Mouse (Mus musculus) adipocyte (in vitro differentiated cells): ENCODE measurements around the gene Arfgap2.
A peak's percentile ranks its signal among the peaks of the same experiment; 100 is the strongest.

Source experiments
- DNase-seq: peaks from one replicate; pipeline ENCODE4 v3.0.0-alpha.2; 2016; ENCODE audit warnings: low spot score

Gene Arfgap2

DNA sequence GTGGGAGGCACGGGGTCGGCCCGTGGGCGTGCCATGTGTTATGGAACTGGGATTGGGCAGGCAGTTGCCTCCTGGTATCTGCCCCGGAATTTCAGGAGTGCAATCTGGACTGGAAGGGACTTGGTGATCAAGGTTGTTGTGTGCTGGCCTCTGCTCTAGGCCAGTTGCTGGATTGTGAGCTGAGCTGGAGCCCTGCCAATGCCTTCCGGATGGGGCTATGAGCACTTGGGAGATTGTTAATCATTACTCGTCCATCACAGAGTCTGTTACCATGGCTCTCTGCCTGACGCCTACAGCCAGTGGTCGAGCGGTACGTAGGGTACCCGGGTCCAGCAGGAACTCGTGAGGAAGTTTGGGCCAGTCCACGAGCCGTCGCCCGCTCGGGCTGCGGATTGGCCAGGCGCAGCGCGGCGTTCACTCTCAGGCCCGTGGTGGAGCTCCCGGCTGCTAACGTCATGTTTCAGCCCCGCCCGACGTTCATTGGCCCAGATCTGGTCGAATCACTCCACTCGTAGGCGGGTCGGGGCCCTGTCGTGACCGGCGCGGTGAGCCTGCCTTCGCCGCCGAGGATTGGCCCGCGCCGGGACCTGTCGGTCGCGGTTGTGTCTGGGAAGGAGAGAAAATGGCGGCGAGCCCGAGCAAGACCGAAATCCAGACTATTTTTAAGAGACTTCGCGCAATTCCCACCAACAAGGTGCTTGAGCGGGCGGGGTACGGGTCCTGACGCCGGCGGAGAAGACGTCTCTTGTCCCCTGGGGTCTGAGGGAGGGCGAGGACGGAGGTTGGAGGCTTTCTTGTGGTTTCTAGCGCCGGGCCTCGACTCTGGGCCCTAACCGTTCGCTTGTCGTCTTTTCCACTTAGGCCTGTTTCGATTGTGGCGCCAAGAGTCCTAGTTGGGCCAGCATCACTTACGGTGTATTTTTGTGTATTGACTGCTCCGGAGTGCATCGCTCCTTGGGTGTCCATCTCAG is at the start of gene Arfgap2:
Gene Arfgap2 (plus strand): TSS at position 264 of the 971 bp plus-strand sequence.
- peak; percentile 99 for DNase-seq

DNA sequence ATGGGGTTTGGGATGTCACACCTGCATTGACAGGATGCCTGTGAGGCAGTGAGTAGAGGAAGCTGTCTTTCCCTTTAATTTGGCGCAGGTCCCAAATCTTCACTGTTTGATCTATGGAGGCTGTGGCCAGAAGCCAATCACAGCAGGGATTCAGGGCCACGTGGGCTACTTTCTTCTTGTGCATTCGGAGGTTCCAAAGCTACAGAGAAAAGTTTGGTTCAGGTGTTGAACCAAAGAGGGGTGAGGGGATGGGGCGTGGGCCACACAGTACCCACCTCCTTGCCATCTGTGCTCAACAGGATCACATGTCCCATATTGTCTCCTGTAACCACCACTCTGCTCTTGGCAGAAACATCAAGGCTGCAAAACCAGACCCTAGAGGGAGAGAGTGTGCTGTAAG is 47.7 kb upstream of the Arfgap2 start:
- DNase-seq: no peak

DNA sequence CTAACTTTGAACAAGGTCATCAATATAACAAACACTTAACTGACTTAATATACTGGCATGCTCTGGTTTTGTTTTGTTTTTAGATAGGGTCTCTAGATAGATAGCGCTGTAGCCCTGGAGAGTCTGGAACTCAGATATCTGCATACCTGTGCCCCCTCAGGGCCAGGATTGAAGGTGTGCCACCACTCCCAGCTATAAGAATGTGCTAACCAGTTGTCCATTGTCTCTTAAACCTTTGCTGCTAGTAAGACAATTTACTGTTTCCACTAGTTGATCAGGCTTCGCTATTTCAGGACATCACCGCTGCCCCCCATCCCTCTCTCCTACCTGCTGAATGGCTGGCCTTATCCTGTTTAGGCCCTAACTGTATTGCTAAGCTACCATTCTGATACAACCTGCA is 44.3 kb upstream of the Arfgap2 start:
- DNase-seq: no peak

DNA sequence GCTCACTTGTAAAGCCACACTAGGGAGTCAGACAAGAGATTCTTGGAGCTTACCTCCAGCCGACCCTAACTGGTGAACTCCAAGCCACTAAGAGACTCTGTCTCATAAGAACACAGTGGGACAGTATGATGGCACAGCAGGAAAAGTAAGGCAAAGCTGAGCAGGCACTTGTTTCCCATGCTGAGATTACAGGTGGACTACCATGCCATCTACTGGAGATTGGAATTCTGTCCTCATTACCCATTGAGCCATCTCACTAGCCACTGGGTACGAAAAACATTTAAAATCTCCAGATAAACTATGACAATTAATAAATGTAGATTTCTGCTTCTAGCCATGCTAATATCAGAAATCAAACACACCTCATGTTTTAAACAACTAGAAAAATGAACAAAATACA is 41.2 kb upstream of the Arfgap2 start:
- DNase-seq: peak; percentile 53

DNA sequence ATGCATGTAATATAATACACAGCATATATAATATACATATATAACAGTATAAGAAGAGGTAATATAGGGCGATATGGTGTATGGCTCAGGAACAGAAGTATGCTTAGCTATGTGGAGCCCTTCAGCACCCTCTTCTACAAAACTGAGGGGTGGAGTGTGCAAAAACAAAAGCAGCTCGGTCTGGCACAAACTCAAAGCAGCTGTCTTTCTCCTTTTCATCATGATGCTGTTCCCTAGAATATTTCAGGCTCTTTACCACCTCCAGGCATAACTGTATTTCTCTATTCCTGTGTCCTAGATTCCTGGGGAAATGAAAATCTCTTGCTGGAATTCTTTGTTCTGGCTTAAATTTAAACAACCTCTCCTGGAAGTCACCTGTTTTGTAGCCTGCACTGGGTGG is 35.0 kb upstream of the Arfgap2 start:
- DNase-seq: no peak

DNA sequence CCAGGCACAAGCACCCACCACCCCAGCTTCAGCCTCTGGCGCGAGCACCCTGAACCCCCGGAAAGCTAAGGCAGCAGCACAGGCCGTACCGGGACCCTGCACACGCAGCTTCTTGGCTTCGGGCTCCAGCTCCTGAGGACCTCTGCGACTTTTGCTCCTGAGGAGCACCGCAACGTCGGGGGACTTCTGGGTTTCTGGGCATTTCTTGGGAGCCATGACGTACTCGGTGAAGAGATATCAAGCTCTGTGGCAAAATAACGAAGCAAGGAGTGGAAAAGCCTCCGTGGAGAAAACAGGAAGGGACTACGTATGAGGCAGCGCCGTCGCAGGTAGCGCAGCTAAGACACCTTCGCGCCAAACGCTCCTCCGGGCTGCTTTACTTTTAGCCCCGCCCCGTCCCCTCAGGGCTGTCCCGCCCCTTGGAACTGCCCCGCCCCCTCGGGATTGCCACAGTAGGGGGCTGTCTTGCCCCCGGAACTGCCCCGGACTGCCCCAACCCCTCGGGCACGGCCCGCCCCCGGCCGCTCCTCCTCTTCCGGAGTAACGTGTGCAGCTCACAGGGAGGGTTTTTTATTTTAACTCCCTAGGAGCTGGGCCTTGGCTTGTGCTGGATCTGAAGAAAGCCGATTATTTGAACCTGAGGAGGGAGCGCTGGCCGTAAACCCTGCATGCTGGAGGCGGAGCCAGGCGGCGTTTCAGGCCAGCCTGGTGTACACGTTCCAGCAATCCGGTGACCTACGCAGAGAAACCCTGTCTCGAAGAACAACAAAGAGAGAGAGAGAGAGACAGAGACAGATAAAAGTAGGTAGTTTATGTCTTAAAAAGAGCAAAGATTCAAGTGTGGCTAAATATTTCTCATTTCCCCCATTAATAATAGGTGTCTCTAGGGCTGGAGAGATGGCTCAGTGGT is 27.9 kb upstream of the Arfgap2 start, which contains the start of gene Ddb2:
Gene Ddb2 (minus strand): TSS at position 382 of the 910 bp plus-strand sequence.
- DNase-seq: peak; percentile 98

DNA sequence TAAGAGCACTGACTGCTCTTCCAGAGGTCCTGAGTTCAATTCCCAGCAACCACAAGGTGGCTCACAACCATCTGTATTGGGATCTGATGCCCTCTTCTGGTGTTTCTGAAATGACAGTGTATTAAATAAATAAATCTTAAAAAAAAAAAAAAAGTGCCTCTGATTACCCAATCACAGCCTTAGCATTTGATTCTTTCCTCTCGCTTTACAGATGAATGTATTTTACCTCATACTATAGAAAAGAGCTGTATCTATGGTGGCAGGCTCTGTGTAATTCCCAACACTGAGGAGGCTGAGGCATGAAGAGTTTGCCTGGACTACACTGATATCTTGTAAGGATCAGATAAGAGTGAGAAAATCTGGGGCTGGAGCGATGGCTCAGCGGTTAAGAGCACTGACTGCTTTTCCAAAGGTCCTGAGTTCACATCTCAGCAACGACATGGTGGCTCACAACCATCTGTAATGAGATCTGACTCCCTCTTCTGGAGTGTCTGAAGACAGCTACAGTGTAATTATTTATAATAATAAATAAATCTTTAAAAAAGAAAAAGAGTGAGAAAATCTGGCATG is 27.2 kb upstream of the Arfgap2 start:
- DNase-seq: peak; percentile 69

DNA sequence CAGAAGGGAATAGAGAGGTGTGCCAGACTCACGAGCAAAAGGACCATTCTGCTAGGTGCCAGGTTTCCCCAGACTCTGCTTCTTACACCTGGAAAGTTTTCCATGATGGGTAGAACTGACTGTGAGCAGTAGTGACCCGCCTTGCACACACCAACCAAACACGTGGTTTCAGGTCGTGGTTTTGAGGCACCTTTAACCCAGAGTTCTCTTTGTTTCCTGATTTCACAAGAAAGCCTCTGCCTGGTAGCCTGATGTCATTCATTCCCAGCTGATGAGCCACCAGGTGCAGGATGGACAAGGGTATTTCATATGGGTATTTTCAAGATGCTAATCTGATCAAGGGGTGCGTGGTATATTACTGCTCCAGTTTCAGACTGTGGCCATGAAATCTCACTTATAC is 22.2 kb upstream of the Arfgap2 start:
- no peak for DNase-seq

DNA sequence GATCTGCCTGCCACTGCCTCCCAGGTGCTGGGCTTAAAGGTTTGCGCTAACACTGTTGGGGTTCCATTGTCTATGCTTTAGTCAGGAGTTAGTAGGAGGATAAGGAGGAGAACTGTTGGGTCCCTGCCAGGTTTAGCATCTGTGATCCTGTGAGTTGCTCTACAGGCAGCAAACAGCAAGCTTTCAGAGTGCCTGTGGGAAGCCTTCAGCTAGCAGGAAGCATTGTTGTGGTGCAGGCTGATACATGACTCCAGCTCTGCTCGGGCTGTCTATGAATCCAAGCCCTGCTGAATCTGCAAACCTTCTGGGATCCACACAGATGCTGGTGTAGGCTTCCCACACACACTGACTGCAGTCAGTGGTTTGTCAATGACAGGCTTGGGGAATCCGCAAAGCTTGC is 21.4 kb upstream of the Arfgap2 start:
- DNase-seq: no peak

DNA sequence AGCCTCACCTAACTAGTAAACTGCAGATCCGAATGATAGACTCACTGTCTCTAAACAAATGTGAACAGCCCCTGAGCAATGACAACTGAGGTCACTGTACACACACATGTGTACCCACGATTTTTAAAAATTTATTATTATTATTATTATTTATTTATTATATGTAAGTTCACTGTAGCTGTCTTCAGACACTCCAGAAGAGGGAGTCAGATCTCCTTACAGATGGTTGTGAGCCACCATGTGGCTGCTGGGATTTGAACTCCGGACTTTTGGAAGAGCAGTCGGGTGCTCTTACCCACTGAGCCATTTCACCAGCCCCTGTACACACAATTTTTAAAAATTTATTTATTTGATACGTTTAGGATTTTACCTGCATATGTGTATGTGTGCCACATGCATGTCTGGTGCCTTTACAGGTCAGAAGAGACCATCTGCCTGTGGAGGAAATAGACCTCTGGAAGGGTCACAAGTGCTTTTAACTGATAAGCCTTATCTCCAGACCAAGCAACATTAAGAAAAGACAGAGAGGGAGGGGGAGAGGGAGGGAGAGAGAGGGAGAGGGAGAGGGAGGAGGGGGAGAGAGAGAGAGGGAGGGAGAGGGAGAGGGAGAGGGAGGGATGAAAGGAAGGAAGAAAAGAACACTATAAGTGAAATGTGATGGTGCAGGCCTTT is 20.1 kb upstream of the Arfgap2 start:
- DNase-seq: no peak

DNA sequence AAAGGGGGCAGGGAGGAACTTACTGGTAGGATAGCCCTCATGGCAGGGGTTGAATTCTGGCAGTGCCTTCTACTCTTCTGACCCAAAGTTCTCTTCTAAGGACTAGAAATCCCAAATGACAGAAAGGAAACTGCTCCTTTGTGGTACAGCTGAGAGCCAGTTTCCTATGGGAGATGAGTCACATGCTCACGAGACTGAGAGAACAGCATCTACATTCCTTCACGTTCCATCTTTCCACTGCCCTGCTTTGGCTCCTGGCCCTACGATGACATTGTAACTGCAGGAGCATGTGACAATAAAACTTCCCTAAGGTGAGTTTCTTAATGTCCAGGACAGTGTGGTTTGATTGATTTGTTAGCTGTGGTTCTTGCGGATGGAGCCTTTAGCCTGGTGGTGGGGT is 16.4 kb upstream of the Arfgap2 start:
- no peak for DNase-seq

DNA sequence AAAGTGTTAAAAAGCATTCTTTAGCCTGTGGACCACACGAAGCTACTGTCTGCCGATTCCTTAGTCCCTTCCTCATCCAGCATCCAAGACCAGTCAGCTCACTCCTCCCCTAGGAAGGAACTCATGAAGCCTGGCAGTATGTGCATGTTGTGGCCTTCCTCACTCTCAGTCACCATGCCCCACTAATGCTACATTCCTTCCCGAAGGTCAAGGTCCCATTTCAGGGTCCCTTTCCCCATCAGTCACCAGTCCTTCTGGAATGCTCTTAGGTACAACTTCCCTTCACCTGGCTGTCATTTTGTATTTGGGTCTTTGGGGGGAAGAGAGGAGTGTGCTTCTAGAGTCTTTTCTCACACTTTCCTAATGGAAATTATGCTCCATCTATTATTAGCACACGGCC is 12.8 kb upstream of the Arfgap2 start:
- DNase-seq: no peak

DNA sequence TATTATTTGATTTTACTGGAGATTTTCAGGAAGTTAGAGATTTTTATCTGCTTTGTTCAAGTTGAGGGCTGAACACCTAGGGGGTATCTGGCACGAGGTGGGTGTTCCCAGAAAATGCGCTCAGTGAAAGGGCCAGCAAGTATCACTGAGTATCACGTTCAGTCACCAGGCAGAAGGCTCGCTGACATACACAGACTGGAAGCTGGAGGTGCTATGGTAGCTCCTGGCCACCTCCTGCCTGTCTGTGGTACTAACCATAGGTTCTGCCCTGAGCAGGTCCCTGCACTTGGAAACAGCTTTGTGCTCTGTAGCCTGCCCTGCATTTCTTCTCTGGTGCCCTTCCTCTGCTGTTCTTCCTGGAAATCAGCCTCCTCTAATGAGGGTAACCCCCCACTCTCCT is 12.3 kb upstream of the Arfgap2 start:
- no peak for DNase-seq

DNA sequence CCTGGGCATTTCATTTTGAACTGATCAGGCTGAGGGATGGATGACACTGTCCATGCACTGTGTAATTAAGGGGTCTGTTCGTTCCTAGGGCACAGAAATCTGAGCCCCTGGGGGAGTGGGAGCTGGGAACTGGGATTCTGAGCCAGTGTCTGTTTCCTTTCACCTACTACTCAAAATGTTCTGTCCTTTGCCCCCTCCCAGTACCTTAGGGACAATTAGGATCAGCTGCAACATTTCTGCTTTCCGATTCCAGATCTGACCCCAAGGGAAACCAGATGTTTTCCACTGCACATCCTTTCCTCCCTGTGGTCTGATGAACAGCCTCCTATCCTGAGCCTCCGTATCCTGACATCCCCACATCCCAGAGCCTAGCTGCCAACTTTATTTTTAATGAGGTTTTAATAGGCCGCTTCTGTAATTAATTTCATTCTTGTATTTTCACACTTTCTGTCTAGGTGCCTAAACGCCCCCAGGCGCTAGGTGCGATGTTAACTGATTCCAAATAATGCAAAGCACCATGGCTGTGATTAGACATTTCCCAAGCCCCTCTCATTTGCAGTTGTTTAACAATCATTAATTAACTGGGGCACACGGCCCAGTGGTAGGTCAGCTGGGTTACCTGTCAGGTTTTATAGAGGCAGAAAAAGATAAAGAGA is 9.9 kb upstream of the Arfgap2 start:
- DNase-seq: no peak

DNA sequence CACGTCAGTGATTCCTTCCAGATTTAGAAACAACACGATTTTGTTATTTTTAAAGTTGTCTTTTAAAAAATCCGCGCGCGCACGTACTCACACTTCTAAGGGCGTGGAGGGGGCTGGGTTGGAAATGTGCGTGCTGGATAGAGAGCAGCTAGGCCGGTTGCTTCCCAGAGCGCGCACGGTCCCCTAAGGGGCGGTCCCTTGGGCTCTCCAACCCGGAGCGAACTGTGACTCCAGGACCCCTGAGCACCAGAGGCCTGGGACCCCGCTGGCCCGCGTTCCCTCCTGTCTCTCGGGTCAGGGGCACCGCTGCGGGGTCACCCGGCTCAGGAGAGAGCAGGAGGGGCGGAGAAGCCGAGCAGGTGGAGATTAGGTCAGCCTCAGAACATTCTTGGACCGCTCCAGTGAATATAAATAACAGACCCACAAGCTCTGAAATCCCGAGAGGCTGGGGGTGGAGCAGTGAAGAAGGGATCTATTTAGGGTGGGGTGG is 9.1 kb upstream of the Arfgap2 start, which contains the start of gene Pacsin3:
Gene Pacsin3 (plus strand): TSS at position 294 of the 490 bp plus-strand sequence.
- no peak for DNase-seq

DNA sequence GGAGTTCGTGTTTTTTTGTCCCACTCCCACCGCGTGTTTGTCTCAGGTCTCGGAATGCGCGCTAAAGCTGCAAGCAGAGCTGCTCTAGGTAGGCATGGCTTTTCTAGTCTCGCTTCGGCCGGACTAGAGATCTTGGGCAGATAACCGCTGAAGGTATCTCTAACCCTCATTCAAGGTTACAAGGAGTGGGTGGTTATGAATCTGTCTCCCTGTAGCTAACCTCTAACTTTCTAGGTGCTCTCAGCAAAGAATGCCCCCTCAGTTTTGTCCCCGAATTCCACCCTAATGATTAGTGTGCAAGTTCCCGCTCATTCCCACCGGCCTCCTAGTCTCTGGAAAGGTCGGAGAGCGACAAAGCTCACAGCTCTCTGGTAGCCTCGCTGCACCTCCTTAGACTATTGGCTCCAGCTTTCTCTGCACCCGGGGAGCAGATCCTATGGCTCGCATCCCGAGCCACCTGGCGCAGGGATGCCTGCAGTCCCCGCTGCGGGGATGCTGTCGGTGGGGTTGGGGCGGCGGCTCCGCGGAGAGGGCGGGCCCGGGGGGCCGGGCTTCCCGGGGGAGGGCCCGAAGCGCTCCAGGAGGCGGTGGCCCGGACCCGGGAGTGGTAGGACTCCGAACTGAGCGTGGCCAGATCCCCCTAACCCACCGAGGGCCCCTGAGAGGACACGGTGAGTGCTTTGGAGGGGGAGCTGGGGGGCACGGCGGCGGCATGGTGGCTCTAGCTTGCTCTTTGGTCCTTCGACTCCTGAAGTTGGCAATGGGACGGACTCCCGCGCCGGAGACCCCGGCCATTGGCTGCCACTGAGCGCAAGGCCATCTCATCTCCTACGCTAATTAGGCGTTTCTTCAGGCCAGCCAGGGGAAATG is 8.3 kb upstream of the Arfgap2 start:
- DNase-seq: no peak

DNA sequence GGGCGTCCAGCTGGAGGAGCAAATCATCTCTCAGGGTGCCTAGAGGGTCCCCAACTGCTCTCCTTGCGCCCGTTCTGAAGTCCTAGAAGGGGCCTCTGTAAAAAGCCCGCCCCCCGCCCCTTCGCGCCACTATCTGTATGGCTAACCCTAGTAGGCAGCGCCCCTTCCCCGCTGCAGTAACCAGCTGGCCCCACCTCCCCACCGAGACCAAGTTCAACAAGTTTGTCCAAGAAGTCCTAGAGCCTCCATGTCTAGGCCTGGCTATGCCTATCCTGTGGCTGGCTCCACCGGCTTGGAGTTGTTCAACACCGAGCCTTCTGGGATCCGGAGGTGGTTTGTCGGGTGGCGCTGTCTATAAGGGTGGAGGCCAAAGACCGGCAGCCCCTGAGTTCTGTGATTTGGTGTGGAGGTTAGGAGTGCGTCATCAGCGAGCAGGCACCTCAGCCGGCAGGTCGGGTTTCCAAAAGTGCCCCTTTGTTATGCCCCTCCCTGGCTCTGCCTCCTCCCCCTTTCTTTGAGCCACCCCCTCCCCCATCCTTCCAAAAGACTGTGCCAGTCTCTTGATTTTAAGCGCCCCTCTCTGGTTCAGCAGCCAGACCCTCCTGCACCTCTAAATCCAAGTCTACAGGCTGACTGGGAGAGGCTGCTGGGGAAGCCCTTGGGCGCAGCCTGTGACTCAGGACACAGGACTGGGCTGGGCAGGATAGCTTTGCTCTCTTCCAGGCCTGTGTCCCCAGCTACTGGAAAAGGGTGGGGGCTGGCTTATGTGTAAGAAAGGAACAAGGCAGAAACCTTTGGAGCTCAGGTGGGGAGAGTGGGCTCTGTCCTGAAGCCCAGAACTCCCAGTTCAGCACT is 7.4 kb upstream of the Arfgap2 start:
- peak; percentile 84 for DNase-seq

DNA sequence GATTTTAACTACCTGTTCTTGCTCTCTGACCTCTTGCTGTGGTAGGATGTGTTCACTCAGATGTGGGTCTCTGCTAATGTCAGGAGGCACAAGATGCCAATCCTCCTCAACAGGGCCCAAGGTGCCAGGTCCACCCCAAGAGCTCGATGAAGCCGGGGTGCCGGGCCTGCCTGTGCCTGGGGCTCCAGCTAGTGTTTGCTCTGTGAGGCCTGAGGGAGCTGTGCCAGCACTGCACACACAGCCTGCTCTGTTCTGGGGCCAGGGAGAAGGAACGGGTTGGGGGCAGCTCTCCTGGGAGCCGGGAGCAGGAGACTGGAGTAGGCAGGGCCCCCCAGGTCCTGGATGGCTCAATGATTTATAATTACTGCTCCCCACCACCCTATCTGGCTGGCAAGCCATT is 6.7 kb upstream of the Arfgap2 start:
- DNase-seq: no peak

DNA sequence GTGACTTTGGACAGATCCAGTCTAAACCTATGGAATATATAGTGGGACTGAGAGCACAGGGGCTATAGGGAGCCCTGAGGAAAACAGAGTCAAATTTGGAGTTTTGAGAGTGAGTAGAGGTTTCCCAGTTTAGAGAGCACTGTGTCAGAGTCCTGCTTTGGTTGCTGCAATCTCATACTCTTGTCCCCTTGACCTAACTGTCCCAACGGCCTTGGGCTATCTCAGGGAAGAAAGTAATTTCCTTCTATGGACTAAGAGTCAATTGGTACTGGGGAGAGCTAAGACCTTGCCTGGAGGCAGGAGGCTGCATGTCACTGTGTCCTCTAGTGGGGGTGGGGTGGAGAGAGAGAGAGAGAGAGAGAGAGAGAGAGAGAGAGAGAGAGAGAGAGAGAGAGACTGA is 5.9 kb upstream of the Arfgap2 start:
- no peak for DNase-seq
